Mouse (Mus musculus) cerebellum, adult (tissue): ENCODE data around the gene Bax.
"Not testable (repeated sequence)": the region's sequence is repeated elsewhere in the genome, so short reads cannot be mapped to it uniquely, and the experiment has no call there.

Experiments
- ATAC-seq: cut with Nextera tagmentation; 2 replicates; pipeline ENCODE4 v1.9.2; 2017; ENCODE audit warnings: mild to moderate bottlenecking, moderate library complexity, mixed read lengths; ENCODE audit not compliant: insufficient number of reproducible peaks, low FRiP score, low TSS enrichment

The Bax gene

DNA sequence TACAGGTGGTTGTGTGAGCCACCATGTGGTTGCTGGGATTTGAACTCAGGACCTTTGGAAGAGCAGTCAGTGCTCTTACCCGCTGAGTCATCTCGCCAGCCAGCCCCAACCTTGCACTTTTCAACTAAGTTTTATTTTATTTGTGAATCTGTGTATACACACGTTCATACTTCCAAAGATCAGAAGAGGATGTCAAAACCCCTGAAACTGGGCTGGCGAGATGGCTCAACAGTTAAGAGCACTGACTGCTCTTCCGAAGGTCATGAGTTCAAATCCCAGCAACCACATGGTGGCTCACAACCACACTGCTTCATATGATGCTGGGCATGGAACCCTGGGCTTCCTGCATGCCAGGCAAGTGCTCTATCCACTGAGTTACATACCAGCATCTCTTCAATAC is 18.3 kb upstream of the Bax start:
- not testable (repeated sequence) for ATAC-seq

DNA sequence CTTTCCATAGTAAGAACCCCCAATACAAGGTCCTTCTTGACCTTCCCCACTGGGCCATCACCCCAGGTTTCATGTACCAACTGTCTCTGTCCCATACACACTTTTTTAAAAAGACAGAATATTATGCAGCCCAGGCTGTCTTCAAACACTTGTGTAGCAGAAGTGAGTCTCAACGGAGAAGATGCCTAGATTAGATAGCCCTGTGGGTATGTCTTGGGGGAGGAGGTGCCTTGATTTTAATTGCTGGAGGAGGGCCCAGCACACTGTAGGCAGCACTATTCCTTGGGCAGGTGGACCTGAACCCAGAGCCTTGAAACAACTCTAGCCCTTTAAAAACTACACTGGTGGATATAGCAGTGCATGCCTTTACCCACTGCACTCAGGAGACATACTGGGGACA is 15.5 kb upstream of the Bax start:
- ATAC-seq, result no peak

GRCm38 (mm10) chr7:45481374-45481927 is 14.8 kb upstream of the Bax start, which contains the start of gene Tulp2:
Gene Tulp2, plus strand, starts transcription at chr7:45481877.
- no peak; the same call in 1 of the 2 replicates for ATAC-seq

DNA sequence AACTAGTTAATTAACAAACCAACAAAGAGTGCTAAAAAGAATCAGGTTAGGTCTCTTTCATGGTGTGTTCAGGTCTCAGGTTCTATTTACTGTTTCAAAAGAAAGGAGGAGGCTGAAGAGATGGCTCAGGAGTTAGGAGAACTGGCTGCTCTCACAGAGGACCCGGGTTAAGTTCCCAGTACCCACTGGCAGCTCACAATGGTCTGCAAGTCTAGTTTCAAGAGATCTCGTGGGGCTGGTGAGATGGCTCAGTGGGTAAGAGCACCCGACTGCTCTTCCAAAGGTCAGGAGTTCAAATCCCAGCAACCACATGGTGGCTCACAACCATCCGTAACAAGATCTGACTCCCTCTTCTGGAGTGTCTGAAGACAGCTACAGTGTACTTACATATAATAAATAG is 13.6 kb upstream of the Bax start:
- not testable (repeated sequence) for ATAC-seq

DNA sequence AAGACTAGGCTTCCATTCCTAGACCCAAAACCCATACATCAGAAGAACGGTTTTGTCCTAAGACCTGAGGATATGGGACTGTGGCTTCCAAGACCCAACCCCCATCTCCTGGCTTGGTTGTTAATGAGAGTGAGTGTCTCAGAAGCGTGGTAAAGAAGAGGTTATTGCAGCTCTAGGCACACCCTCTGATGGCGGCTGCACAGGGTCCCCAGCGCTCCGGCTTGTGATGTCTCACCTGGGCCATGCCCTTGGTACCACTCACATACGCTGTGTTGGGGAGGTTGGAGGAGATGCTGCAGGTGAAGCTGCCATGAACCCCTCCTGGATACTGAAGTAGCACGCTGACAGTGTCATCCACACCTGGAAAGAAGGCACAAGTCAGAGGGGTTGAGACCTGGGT is 12.1 kb upstream of the Bax start:
- no peak for ATAC-seq

- ATAC-seq, result no peak; the same call in 1 of the 2 replicates
Measured at GRCm38 (mm10) chr7:45477003-45477402, 10.3 kb upstream of the Bax start.

- no peak for ATAC-seq
Measured at GRCm38 (mm10) chr7:45476453-45476852, 9.8 kb upstream of the Bax start.

GRCm38 (mm10) chr7:45475291-45475969 is 8.7 kb upstream of the Bax start:
- ATAC-seq, result peak; percentile 56; the same call in 1 of the 2 replicates

DNA sequence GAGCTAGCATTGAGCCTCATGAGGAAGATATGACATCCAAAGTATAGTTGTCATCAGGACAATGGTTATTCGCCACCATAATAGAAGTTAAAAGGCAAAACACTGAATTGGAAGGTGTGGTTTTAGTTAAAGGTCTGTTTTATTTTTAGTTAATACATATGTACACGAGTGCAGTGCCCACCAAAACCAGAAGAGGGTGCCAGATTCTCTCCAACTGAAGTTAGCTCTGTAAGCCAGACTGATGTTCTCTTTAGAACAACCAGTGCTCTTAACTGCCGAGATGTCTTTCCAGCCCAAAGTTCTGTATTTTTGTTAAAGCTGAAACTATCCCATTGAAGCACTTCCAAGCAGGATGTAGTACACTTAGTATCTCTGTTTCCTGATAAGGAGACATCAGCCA is 4.2 kb upstream of the Bax start:
- no peak for ATAC-seq

DNA sequence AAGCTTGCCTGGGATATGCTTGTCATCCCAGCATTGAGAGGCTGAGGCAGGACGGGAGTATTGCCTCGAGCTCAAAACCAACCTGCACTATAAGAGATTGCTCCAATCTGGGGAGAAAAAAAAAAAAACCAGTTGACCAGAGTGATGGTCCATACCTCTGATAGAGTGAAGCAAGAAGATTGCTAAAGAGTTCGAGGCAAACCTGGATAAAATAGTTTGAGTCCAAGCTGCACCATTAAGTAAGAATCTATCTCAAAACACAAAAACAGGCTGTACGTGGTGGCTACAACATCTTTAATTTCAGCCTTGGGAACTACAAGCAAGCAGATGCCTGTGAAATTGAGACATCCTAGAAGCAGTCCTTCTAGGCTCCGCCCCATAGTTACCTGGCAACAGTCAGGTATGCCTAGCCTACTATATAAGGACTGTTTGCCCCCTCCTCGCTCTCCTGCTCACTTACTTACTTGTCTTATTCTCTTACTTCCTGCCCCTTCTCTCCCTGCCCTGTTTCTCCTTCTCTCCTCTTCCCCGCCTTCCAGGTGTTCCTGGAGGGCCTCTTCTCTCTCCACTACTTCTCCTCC is 482 bp upstream of the Bax start:
- ATAC-seq, result 0 out of 2 replicates have a peak, but pooled peaks have one; percentile 45

DNA sequence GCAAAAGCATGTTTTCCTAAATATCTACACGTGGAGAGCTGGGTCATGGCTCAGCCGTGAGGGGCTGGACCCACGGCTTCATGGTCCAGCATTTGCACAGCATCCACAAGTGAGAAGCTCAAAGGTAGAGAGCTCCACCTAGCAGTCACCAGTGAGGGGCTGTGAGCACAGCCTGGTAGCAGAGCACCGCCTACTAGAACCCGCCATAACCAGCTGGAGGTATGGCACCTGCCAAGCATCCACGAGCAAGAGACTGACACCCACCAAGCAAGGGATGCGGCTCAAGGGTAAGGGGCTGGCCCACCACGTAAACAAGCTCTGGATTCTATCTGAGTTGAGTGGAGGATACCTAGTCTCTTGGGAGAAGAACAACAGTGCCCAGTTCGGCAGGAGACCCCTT is 1.1 kb downstream of the Bax start:
- no peak for ATAC-seq

DNA sequence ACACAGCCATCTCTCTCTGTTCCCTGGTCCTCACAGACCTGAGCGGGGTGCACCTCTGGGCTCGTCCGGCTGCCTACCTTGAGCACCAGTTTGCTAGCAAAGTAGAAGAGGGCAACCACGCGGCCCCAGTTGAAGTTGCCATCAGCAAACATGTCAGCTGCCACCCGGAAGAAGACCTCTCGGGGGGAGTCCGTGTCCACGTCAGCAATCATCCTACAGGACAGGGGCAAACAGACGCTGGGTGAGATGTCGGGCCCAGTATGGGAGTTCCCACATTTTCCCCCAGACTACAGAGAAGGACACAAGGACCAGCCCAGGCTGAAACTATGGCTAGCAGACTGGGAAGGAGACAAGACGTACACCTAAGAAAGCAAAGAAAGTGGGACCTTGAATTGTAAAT is 1.6 kb downstream of the Bax start:
- no peak for ATAC-seq

GRCm38 (mm10) chr7:45463987-45464778 is 2.5 kb downstream of the Bax start:
- no peak for ATAC-seq

DNA sequence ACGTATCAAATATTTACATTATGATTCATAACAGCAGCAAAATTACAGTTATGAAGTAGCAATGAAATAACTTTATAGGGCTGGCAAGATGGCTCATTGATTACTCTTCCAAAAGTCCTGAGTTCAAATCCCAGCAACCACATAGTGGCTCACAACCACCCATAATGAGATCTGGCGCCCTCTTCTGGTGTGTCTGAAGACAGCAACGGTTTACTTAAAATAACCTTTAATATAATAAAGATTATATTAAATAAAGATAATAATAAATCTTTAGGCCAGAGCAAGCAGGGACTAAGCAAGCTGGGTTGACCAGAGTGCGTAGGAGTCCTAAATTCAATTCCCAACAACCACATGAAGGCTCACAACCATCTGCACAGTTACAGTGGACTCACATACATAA is 3.8 kb downstream of the Bax start:
- not testable (repeated sequence) for ATAC-seq

GRCm38 (mm10) chr7:45462325-45462724 is 4.4 kb downstream of the Bax start:
- ATAC-seq, result no peak

DNA sequence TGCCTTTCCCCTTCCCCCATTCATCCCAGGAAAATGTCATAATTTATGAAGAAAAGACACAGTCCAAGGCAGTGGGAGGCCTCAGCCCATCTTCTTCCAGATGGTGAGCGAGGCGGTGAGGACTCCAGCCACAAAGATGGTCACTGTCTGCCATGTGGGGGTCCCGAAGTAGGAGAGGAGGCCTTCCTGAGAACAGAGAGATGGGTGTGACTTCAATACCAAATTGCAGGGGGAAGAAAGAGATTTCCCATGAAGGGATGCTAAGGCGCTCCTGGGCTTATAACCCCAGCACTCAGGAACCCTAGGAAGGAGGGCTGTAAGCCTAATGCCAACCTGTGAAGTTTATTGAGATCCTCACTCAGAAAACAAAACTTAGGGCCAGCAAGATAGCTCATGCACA is 4.9 kb downstream of the Bax start:
- ATAC-seq, result no peak

- ATAC-seq, result no peak
Measured at GRCm38 (mm10) chr7:45461326-45461725, 5.4 kb downstream of the Bax start.

DNA sequence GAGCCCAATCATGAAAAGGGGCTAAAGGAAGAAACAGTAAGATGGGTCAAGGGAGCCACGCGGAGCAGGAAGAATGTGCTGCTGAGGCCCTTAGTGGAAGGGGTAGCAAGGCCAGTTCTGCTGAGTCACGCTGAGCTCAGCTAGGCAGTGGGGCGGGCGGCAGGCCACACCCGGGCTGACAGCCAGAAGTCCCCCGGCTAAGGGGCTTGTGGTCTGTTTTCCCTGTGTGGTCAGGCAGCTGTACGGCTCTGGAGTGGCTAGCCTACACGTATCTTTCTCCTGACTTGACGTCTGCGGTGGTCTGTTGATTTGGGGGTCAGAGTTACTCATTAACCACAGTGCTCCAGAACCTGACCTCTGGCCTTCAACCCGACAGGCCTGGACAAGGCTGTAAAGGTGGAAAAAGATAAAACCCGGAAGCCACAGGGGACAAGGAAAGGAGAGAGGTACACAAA is 5.8 kb downstream of the Bax start:
- ATAC-seq, result no peak

DNA sequence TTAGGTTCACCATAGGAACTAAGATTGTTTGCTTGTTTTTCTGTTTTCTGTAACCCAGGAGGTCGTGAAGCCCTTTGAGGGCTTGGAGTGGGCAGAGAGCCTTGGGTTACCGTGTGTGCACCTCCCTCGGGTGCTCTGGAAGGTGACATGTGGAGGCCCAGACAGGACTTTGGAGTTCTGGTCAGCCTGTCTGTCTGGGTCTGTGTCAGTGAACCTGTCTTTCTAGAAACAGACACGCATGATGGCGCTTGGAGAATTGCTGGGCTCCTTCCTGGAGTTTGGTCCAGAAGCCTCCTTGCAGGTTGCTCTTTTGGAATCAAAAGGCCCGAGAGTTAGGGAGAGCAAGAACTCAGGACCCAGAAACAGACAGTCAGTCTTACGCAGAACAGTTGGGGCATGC is 6.3 kb downstream of the Bax start:
- ATAC-seq, result no peak

GRCm38 (mm10) chr7:45459564-45460140 is 7.0 kb downstream of the Bax start, which contains the start of gene Ftl1:
Gene Ftl1, minus strand, starts transcription at chr7:45459884.
- ATAC-seq, result peak; percentile 94
